Mouse (Mus musculus) neural tube, embryonic 13.5 days (tissue): ENCODE measurements around the gene 1700042G07Rik. TPM values are rescaled to one million over a fixed set of nuclear protein-coding genes. Genes with fewer than 3 reads are reported as not detected.
A peak's percentile ranks its signal among the peaks of the same experiment; 100 is the strongest.

Source experiments
- ATAC-seq: fragments of 200-750 bp; cut with Nextera tagmentation; 2 replicates; pipeline ENCODE4 v1.8.0; 2017; ENCODE audit warnings: low read depth, mild to moderate bottlenecking, moderate TSS enrichment, moderate library complexity
- H3K27ac ChIP-seq: fragments of 300-500 bp; sonication (generic); replicated peaks from 2 replicates; pipeline ENCODE4 v1.5.1; 2015; ENCODE audit warnings: moderate library complexity, mild to moderate bottlenecking, inconsistent platforms
- H3K27me3 ChIP-seq: fragments of 300-500 bp; sonication (generic); 2 replicates; pipeline ENCODE4 v1.6.1; 2015; ENCODE audit warnings: mild to moderate bottlenecking, inconsistent platforms
- H3K36me3 ChIP-seq: fragments of 300-500 bp; sonication (generic); 2 replicates; pipeline ENCODE4 v1.6.1; 2015; ENCODE audit warnings: mild to moderate bottlenecking, inconsistent platforms
- H3K4me1 ChIP-seq: fragments of 300-500 bp; sonication (generic); replicated peaks from 2 replicates; pipeline ENCODE4 v1.6.1; 2015; ENCODE audit warnings: inconsistent platforms
- H3K4me2 ChIP-seq: fragments of 300-500 bp; sonication (generic); 2 replicates; pipeline ENCODE4 v1.6.1; 2015; ENCODE audit warnings: inconsistent platforms, mild to moderate bottlenecking, moderate library complexity
- H3K4me3 ChIP-seq: fragments of 300-500 bp; sonication (generic); 2 replicates; pipeline ENCODE4 v1.5.1; 2015; ENCODE audit warnings: mild to moderate bottlenecking, inconsistent platforms
- H3K9ac ChIP-seq: fragments of 300-500 bp; sonication (generic); 2 replicates; pipeline ENCODE4 v1.6.1; 2015; ENCODE audit warnings: moderate library complexity, mild to moderate bottlenecking, inconsistent platforms
- H3K9me3 ChIP-seq: fragments of 300-500 bp; sonication (generic); 2 replicates; pipeline ENCODE4 v1.6.1; 2016; ENCODE audit warnings: inconsistent platforms
- WGBS: fragments of 180-500 bp; shearing (Covaris S2); methylation state at CpG from one replicate; pipeline ENCODE4 v1.1.7; 2015; 5-methylcytosine and 5-hydroxymethylcytosine counted together
- polyA plus RNA-seq: library from polyadenylated mRNA; unstranded; fragments of >200 nt; fragmentation: Nextera tagmentation; extraction: Ambion mirVana; gene quantifications from 2 replicates; pipeline ENCODE4 v1.2.1, GENCODE M21; 2015

Gene 1700042G07Rik
- polyA plus RNA-seq, 1 experiment from 2014 or later: not detected

- Histone ChIP-seq H3K27ac (no peak overlapping the region), H3K4me2 (no peak overlapping the region), H3K4me3 (no peak overlapping the region)
Measured at GRCm38 (mm10) chr4:116165708-116166407, 7.3 kb upstream of the 1700042G07Rik start.

DNA sequence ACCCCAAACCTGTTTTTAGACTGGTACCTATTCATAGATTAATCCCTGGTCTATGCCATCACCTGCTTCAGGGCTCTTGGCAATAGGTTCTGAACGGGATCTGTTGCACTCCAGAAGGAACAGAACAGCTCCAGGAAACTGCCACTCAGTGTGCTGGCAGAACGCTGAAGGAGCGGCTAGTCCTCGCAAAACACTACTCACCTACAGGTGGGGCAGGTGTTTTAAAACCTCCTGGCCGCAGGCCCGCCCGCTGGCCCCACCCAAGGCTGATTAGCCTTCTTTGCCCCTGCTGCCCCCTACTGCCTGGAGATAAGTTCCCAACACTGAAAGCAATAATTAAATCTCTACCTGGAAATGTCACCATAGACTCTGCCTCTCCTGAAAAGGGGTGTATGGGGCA is 5.8 kb upstream of the 1700042G07Rik start, which contains the start of gene Tspan1:
Gene Tspan1, minus strand, starts transcription at position 198 of the 400 bp plus-strand sequence.
- no peaks in the 10 kb centered on the region for H3K27me3 ChIP-seq
- ATAC-seq: no peak
- WGBS: 33% methylated on average over 7 of the region's 7 CpGs
- H3K4me3 ChIP-seq: no peak within 1 kb of the TSS
- no peak within 1 kb of the TSS for H3K27ac ChIP-seq
- H3K9ac ChIP-seq: no peak within 1 kb of the TSS
- H3K4me2 ChIP-seq: no peak within 1 kb of the TSS
- no peaks in the 10 kb centered on the region for H3K9me3 ChIP-seq
- no peaks in the 10 kb centered on the region for H3K36me3 ChIP-seq
- no peaks in the 10 kb centered on the region for H3K4me1 ChIP-seq

More at GRCm38 (mm10) chr4:116165708-116166407, 7.3 kb upstream of the 1700042G07Rik start:
- 77% methylated on average over 8 of the region's 8 CpGs for WGBS
- Histone ChIP-seq H3K4me1 (no peaks in the 10 kb centered on the region), H3K36me3 (0 out of 2 replicates have a peak, but pooled peaks cover 5% of the 10 kb centered on the region), H3K9ac (no peak overlapping the region), H3K27me3 (no peaks in the 10 kb centered on the region), H3K9me3 (no peaks in the 10 kb centered on the region)
- ATAC-seq: no peak

DNA sequence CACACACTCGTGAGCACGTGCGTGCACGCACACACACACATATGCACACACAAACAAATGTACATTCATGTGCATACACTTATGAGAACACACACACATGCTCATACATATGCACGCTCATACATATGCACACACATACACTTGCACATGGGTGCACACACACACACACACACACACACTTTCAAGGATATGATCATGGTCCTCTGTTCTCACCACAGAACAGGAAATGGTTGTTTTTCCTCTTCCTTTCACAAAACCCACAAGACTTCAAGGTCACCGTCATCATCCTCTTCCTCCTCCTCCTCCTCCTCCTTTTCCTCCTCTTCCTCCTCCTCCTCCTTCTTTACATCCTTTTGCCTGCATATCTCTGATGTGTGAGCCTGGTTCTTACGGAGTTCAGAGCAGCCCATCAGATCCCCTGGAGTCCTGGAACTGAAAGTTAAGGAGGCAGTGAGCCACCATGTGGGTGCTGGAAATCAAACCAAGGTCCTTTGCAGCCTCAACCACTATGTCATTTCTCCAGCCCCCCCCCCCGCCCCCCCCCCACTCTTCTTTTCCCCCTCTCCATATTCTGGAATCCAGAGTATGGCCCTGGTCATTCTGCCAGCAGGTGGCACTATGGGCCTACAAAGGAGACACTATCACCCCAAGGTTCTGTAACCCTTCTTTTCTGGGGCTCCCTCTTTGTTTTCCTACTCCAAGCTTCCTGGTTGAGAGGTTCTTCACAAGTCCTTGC is 4.4 kb upstream of the 1700042G07Rik start:
- ATAC-seq: peak; percentile 83
- 84% methylated on average over 7 of the region's 8 CpGs for WGBS

DNA sequence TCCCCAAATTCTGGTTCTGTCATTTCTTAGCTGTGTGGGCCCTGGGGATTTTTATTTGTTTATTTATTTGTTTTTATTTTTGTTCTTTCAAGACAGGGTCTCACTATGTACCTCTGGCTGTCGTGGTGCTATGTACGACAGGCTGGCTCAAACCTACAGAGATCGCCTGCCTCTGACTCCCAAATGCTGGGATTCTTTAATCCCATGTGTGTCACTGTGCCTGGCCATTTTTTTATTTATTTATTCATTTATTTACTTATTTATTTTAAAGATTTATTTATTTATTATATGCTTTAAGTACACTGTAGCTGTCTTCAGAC is 3.9 kb upstream of the 1700042G07Rik start:
- 71% methylated on average over 3 of the region's 3 CpGs for WGBS
- H3K36me3 ChIP-seq: no peaks in the 10 kb centered on the region
- H3K4me2 ChIP-seq: no peak overlapping the region
- H3K4me1 ChIP-seq: peaks cover 1% of the 10 kb centered on the region
- ATAC-seq: peak; percentile 33; the same call in 1 of the 2 replicates
- no peaks in the 10 kb centered on the region for H3K9me3 ChIP-seq
- no peaks in the 10 kb centered on the region for H3K27me3 ChIP-seq
- H3K27ac ChIP-seq: no peak overlapping the region
- no peak overlapping the region for H3K9ac ChIP-seq
- no peak overlapping the region for H3K4me3 ChIP-seq

More for the DNA sequence above, 4.4 kb upstream of the 1700042G07Rik start:
- Histone ChIP-seq H3K4me1 (no peaks in the 10 kb centered on the region), H3K9ac (no peak overlapping the region), H3K9me3 (no peaks in the 10 kb centered on the region), H3K27me3 (no peaks in the 10 kb centered on the region), H3K36me3 (no peaks in the 10 kb centered on the region), H3K27ac (no peak overlapping the region), H3K4me2 (no peak overlapping the region), H3K4me3 (no peak overlapping the region)

- no peaks in the 10 kb centered on the region for H3K9me3 ChIP-seq
- no peak overlapping the region for H3K9ac ChIP-seq
- ATAC-seq: no peak
- 89% methylated on average over 4 of the region's 4 CpGs for WGBS
- H3K4me2 ChIP-seq: no peak overlapping the region
- H3K4me1 ChIP-seq: peaks cover 28% of the 10 kb centered on the region
- no peak overlapping the region for H3K4me3 ChIP-seq
- H3K27ac ChIP-seq: no peak overlapping the region
- H3K27me3 ChIP-seq: no peaks in the 10 kb centered on the region
- H3K36me3 ChIP-seq: no peaks in the 10 kb centered on the region
Measured at GRCm38 (mm10) chr4:116173752-116174151, 580 bp downstream of the 1700042G07Rik start.

DNA sequence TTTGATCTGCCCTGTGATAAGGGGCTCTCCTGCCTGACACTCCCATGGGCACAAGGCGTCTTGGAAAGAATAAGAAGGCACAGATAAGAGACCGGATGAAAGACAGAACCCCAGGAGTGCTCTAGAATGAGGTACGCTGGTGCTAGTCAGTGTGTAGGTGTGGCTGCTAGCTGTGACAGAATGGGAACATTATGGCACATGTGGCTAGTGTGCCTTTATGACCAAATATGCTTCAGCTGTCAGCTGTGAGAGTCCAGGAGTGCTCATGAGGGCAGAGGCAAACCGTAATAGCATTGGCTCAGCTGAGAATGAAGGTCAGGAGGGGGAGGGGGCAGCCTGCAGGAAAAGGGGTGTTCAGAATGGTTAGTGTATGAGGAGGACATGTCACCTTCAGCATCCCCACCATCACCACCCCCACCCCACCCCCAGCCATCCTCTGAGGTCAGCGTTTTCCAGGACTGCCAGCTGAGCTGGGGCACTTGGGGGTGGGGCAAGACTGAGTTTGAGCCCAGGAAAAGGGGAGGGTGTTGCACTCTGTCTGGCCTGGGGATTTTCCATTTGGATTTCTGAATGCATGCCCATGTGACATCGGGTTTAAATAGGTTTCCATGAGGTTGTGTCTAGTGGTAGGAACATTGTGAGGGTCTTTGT is 1.4 kb downstream of the 1700042G07Rik start:
- Histone ChIP-seq H3K4me1 (peaks cover 28% of the 10 kb centered on the region), H3K4me3 (no peak overlapping the region), H3K36me3 (no peaks in the 10 kb centered on the region), H3K4me2 (no peak overlapping the region), H3K27me3 (no peaks in the 10 kb centered on the region), H3K9me3 (no peaks in the 10 kb centered on the region), H3K9ac (no peak overlapping the region), H3K27ac (peak overlapping the region; percentile 13; the same call in 1 of the 2 replicates)
- no peak for ATAC-seq
- 59% methylated on average over 6 of the region's 6 CpGs for WGBS

GRCm38 (mm10) chr4:116175136-116175535 is 2.0 kb downstream of the 1700042G07Rik start:
- Histone ChIP-seq H3K4me3 (no peak overlapping the region), H3K4me2 (no peak overlapping the region), H3K9me3 (no peaks in the 10 kb centered on the region), H3K4me1 (peaks cover 28% of the 10 kb centered on the region), H3K36me3 (no peaks in the 10 kb centered on the region), H3K27me3 (no peaks in the 10 kb centered on the region), H3K27ac (no peak overlapping the region), H3K9ac (no peak overlapping the region)
- no peak for ATAC-seq

GRCm38 (mm10) chr4:116175711-116176542 is 2.8 kb downstream of the 1700042G07Rik start:
- Histone ChIP-seq H3K9ac (no peak overlapping the region), H3K27me3 (no peaks in the 10 kb centered on the region), H3K27ac (peak overlapping the region; percentile 55), H3K36me3 (no peaks in the 10 kb centered on the region), H3K9me3 (no peaks in the 10 kb centered on the region), H3K4me2 (no peak overlapping the region), H3K4me3 (no peak overlapping the region), H3K4me1 (peaks cover 28% of the 10 kb centered on the region)
- ATAC-seq: no peak
- 68% methylated on average over 7 of the region's 7 CpGs for WGBS

GRCm38 (mm10) chr4:116176543-116176988 is 3.4 kb downstream of the 1700042G07Rik start:
- no peak overlapping the region for H3K4me3 ChIP-seq
- no peaks in the 10 kb centered on the region for H3K36me3 ChIP-seq
- WGBS: 38% methylated on average over 10 of the region's 10 CpGs
- peak overlapping the region; percentile 33; the same call in 1 of the 2 replicates for H3K4me2 ChIP-seq
- H3K9me3 ChIP-seq: no peaks in the 10 kb centered on the region
- ATAC-seq: peak; percentile 64; the same call in 1 of the 2 replicates
- H3K4me1 ChIP-seq: peaks cover 28% of the 10 kb centered on the region
- no peaks in the 10 kb centered on the region for H3K27me3 ChIP-seq
- H3K27ac ChIP-seq: peak overlapping the region; percentile 55
- H3K9ac ChIP-seq: no peak overlapping the region

DNA sequence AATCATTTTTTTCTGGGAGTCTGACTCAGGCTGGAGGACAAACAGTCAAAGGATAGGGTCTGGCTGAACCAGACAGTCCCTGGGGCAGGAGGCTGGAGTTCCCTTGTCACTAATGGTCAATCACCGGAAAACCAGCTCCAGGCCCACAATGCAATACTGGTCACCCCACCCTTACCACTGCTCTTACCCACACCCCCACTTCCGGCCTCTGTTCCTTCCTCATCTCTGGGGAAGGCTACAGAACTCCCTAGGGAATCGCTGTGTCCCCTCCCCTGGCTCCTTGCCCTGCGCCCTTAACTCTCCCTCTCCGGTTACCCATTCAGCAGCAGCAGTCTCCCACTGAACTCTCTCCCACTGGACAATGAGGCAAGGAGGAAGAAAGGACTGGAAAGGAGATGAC is 4.0 kb downstream of the 1700042G07Rik start:
- no peaks in the 10 kb centered on the region for H3K36me3 ChIP-seq
- no peak overlapping the region for H3K9ac ChIP-seq
- no peaks in the 10 kb centered on the region for H3K27me3 ChIP-seq
- H3K9me3 ChIP-seq: no peaks in the 10 kb centered on the region
- H3K4me2 ChIP-seq: peak overlapping the region; percentile 33; the same call in 1 of the 2 replicates
- H3K4me3 ChIP-seq: no peak overlapping the region
- H3K4me1 ChIP-seq: peaks cover 28% of the 10 kb centered on the region
- ATAC-seq: no peak
- peak overlapping the region; percentile 55 for H3K27ac ChIP-seq
- WGBS: 30% methylated on average over 5 of the region's 5 CpGs

DNA sequence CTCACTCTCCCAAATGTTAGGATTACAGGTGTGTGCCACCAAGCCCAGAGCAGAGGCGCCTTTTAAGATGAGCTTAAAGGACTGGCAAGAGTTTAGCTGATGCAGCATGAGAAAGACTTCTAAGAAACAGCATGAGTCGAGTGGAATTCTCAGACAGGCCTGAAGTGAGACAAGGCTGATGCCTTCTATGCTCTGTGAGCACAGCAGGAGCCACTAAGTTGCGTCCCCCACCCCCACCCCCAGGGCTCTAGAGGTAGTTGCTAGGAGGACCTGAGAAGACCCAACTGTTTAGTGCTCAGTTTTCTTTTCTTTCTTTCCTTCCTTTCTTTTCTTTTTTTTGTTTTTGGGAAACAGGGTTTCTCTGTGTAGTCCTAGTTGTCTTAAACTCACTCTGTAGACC is 8.9 kb downstream of the 1700042G07Rik start:
- peaks cover 9% of the 10 kb centered on the region for H3K4me1 ChIP-seq
- H3K27ac ChIP-seq: no peak overlapping the region
- no peaks in the 10 kb centered on the region for H3K27me3 ChIP-seq
- H3K4me2 ChIP-seq: no peak overlapping the region
- H3K36me3 ChIP-seq: no peaks in the 10 kb centered on the region
- H3K4me3 ChIP-seq: no peak overlapping the region
- H3K9me3 ChIP-seq: no peaks in the 10 kb centered on the region
- 42% methylated on average over 3 of the region's 3 CpGs for WGBS
- ATAC-seq: no peak
- H3K9ac ChIP-seq: no peak overlapping the region
